Mouse (Mus musculus) kidney, postnatal 14 days (tissue): ENCODE measurements around the gene Uckl1.

Source experiments
- DNase-seq: peaks from one replicate; pipeline ENCODE4 v3.0.0; 2022; ENCODE audit warnings: mixed read lengths

The Uckl1 gene

DNA sequence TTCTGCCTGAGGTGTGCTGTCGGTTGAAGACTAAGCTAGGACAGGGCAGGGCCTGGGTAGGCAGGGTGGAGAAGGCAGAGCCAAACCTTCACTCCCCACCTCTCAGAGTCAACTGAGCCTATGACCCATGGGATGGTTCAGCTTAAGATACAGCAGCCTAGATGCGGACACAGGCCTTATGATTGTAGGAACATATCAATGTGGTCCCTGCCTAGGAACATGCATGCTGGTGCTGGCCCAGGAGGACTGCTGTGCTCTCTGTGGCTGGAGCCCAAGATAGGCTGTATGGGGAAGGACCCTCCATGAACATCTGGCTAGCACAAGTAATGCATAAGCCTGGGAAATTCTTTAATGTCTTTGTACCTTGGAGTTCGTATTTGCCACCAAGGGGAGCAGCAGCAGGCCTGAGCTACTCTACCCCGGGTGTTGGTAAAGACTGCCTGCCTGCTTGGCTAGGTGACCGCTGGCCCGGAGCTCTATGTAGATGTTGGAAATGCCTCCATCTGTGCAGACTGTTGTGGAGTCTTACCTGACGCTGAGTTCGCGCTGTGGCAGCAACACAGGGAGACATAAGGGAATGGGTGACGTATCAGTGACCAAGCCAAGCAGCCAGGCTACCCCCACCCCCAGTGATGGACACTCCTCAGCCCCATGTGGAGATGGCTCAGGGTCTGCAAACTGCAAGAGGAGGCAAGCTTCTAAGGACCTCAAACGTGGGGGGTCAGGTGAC is 12.6 kb downstream of the Uckl1 start:
- DNase-seq: no peak

DNA sequence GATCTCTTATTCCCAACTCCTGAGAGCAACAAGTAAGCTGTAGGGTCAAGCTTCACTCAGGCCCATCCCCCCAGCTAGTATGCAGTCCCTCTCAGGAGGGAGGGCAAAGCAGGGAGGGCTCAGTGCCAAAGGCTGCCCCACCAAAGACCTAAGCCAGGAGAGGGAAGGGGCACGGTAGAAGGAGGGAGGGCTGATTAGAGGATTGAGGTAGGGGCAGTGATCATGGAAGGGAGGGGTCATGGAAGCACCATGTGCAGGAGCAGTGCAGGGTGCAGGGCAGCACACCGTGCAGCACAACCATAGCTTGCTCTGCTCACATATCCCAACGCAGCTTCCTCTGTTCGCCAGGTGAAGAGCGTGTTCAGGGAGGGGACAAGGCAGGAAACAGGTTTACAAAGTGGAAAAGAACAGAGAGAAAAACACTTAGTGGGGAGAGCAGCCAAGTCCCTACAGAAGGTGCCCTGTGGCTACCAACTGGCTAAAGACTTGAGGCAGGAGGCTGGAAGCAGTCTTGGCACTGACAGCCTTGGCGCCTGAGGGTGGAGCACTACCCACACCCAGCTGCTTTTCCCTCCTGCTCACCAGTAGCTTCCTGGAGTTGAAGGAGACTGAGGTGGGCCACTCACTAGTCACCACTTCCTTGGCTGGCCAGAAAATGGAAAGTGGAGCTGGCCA is 13.6 kb downstream of the Uckl1 start:
- DNase-seq: no peak

DNA sequence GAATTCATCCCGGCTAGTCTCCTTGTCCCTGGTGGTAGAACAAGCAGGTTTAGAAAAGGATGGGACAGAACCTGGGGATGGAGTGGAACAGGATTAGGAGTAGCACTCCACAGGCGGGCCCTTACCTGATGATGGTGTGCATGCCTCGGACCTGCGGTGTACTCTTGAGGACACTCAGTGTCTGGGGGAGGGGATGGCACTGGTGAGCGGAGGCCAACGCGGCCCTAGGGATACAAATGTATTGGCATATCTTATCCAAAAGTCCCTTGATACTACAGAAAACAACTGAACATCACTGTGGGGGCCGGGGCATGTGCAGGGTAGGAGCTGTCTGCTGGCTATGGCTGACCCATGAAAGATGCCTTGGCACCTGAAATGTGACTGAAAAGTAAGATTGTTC is 14.3 kb downstream of the Uckl1 start:
- DNase-seq: no peak

DNA sequence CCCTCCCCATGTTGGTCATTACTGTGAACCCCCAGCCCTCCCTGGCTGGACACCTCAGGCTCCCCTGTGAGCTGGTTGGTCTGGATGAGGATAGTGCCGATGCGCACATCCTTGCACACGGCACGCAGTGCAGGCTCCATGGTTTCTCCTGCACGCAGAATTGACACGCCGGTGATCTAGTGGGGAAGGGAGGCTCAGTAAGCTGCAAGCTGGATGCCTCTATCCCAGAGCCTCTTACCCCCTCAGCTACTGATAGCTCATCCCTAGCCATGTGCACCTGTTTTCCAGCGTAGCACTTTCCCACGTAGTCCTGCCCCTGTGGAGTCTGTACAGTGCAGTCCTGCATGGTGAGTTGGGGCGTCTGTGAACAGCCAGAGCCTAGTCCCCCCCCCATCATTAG is 14.8 kb downstream of the Uckl1 start:
- no peak for DNase-seq

DNA sequence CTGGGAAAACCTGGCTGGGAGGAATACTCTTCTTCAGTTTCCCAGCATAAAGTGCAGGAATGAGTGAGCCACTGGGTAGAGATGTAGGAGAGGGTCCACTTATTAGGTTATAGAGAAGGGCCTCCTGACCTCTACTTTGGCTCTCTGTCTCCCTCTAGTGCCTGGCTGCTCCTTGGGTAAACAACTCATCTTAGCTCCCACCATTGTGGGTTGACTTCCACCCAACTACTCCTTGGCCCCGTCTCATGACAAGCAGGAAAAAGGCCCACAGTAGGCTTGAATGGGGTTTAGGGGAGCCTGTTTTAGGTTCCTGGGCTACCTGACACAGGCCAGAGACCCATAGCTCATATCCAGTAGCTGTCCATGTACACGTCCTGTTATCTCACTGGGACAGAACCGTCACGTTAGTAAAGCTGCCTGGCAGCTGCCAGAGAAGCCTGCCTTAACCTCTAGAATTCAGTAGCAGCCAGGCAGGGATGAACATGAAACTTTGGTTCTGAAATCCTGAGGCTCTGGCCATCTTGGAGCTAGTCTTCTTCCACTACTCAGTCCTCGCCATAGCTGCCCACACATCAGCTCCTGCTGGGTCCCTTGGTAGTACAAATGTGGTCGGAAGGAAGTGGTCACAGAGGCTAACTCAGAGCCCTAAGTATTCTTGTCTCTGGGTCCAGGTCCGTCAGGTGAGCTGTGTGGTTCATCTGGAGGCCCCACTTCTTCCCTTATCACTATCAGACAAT is 16.3 kb downstream of the Uckl1 start:
- peak; percentile 61 for DNase-seq

DNA sequence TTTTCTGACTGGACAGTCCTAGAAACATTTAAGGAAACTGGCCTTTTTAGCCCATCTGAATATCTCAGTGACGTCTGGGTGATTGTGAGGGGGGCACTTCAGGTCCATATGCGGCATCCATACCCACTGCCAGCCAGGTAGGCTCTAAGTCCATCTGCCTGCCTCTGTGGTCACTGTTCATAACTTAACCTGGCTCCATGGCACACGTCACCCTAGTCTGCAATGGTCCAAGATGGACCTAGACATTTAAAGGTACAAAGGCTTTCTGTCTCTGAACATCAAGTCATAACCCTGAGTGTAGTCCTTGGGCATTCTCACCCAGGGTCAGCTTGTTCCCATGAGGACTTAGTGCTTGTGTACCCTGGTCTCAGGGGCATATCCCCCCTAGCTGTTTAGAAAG is 17.4 kb downstream of the Uckl1 start:
- DNase-seq: no peak

DNA sequence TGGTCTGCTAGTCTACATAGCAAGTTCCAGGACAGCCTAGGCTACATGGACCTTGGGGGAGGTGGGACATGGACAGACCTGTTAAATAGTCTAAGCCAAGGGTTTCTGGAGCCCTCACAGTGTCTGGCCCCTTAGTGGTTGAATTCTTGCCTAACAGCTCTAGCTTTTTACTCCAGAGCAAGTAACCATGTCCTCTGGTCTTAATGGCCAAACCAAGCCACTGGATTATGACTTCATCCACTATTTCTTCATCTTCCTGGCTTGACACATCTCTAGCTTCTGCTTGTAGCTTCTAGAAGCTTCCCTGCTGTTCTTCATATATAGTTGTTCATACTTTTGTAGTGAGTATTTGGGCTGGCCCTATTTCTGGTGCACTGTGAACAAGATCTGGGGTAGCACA is 30.9 kb downstream of the Uckl1 start:
- DNase-seq: no peak

DNA sequence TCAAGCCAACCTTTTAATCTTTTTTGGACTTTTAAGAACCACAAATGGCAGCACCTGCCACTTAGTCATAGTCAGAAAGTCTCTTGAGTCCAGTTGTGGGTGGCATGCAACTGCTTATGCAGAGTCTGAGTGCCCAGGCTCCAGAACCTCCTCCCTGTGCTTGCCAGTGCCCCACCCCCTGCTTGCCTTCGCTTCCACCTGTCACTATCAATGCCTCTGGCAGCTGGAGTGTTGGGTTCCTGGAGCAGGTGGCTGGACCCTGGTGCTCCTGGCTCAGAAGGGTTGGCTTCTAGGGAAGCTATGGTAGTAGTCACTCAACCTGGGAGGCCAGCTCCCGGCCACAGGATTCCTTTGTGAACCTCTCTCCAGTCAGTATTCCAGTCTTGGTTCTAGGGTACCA is 34.5 kb downstream of the Uckl1 start:
- no peak for DNase-seq

DNA sequence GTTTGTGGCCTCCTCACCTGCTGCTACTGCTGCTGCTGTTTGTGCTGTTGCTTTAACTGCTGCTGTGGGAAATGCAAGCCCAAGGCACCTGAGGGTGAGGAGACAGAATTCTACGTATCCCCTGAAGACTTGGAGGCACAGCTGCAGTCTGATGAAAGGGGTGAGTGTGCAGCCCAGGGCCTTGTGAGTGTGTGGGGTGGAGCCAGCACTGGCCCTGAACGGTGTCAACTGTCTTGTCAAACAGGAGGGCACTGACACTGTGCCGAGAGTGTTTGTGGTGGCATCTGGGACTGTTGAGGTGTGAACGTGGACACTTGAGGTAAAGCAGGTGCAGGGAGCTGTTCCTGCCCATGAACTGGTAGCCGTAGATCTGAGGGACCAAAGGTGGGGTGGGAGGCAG is 36.0 kb downstream of the Uckl1 start:
- DNase-seq: no peak

DNA sequence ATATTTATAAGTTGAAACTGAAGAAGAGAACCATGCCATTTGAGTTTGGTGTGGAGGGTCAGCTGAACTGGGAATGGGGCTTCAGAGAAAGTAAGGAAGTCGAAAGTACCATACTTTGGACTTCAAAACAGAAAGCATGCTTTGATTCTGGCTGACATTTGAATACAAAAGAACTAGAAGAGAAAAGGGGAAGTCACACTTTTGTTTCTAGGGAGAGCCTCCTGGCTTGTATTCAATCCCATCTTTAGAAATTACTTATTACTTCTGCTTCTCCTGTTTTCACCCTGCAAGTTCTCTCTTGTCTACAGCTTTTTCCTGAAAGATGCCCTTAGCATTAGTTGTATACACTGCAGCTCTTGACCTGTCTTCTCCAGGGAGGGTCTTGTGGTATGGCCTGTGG is 36.5 kb downstream of the Uckl1 start:
- no peak for DNase-seq

DNA sequence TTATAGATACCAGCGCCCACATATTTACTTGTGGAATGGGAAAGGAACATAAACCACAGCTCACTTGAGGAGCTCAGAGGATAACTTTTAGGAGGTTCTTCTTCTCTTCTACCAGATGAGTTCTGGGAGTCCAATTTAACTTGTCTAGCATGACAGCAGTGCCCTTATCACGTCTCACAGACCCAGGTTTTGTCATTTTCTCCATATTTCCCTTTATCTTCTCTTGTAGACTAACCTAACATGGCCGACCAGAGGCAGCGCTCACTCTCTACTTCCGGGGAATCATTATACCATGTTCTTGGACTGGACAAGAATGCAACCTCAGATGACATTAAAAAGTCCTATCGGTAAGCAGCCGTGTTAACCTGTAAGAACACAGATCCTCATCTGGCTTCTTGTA is 38.5 kb downstream of the Uckl1 start:
- no peak for DNase-seq

DNA sequence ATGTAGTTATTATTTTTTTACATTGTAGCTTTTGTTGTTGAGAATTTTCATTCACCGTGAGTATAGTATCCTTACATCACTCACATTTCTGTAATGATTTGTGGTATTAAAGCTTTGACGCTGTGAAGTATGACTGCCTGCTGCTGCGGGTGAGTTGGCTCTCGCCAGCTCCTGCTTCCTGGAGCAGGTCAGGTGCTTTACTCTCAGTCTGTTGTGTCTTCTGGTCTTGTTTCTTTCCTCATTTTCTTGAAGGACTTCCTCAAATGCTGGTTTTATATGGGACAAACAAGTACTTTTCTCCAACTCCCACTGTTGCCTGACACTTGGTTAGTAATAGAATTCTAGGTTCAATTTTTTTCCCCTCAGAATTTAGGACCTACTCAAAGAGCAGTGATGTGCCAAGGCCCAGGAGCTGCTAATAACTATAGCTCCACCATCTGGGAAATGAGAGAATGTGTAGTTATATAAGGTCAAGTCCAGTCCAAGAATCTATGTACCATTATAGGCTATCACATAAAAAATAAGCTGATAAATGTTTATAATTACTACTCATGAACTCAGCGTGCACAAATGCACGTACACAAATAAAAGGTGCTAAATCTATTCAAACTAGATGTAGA is 42.8 kb downstream of the Uckl1 start:
- DNase-seq: no peak

DNA sequence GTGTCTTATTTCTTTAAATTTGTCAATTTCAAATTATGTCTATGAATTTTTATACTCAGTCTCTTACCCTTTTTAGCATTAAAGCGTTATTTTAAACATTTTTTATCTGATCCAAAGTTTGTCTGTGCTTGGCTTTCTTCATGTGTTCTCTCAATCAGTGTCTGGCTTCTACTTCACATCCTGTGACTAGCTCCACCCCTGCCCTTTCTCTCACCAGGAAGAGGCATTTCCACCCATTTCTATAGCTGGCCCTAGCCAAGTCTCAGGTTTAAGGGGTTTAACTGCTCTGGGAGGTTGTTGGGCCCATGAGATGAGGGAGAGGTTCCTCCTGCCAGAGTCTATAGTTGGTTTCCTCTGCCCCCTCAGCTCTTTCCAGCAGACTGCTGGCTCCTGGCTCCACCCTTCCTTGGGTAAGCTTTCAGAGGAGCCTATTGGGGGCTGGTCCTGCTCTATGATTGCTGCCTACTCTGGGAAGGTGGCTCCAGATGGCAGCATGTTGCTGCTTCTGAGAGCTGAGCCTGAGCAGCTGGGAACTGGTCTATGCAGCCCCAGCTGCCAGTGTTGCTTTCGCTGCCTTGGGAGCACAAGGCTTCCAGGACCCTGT is 47.1 kb downstream of the Uckl1 start:
- no peak for DNase-seq

DNA sequence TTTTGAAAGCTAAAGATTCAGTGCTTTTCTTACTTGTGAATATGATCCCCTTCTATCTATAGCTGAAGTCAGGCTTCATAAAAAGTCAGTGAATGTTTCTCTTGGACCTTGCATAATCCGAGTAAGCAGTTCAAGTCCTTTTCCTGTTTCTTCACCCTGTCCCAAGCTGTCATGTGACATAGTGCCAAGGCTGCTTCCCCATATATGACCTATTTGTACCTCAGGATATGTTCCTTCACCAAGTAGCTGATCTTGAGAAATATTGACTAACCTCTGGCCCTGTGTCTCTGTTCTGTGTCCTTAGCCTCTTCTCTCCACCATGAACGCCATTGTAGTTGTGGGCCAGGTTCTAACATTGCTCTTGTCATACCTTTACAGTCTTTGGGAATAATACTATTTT is 48.3 kb downstream of the Uckl1 start:
- no peak for DNase-seq

DNA sequence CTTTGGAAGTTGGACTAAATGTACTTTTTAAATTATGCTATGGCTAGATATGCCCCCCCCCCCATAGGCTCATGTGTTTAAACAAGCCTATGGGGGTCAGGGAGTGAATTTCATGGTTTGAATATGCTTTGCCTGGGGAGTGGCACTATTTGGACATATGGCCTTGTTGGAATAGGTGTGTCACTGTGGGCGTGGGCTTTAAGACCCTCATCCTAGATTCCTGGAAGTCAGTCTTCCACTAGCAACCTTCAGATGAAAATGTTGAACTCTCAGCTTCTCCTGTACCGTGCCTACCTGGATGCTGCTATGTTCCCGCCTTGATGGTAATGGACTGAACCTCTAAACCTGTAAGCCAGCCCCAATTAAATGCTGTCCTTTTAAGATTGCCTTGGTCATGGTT is 52.1 kb downstream of the Uckl1 start:
- DNase-seq: no peak

DNA sequence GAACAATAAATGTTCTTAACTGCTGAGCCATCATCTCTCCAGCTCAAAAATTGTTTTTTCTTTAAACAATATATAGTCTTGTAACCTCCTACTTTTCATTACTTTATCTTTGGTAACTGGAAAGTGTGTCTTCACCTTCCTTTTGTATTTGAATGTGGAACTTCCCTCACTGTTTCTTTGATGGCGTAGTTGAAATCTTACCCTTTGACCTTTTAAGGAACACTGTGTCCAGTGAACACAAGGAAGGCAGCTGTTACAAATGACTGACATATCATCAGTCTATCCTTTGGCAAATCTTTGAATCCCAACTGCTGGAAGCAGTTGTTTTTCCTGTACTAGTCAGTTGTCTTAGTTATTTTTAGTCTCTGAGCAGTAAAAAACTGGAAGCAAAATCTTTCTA is 55.6 kb downstream of the Uckl1 start:
- DNase-seq: no peak

DNA sequence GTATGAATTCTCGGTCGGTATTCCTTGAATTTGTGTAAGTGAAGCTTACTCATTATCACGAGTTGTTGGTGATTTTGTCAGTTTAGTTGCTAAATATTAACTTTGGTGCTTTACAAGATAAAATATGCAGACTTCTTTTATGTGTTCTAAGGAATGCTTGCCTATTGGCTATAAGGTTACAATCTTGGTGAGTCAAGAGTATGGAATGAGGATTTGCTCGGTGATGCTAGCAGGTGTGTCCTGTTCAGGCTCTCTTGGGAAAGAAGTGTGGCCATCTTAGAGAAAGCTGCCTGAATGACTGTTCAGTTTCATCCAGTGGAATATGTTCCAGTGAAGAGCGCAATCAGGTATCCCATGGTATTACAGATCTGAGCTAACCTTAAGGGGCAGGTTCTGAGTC is 59.2 kb downstream of the Uckl1 start:
- DNase-seq: peak; percentile 16

DNA sequence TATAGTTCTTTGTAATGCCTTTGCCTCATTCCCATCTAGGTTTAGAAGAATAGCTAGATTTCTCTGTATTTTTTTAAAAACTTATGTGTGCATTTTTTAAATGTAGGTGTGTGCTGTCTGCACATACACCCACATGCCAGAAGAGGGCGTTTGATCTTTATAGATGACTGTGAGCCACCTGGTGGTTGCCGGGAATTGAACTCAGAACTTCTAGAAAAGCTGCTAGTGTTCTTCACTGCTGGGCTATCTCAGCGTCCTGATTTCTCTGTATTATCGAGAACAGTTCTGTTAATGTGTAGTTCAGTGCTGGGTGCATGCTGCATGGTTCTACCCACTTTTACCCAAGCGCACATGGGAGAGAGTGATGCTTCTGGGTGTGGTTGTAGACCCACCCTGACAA is 61.9 kb downstream of the Uckl1 start:
- peak; percentile 17 for DNase-seq

DNA sequence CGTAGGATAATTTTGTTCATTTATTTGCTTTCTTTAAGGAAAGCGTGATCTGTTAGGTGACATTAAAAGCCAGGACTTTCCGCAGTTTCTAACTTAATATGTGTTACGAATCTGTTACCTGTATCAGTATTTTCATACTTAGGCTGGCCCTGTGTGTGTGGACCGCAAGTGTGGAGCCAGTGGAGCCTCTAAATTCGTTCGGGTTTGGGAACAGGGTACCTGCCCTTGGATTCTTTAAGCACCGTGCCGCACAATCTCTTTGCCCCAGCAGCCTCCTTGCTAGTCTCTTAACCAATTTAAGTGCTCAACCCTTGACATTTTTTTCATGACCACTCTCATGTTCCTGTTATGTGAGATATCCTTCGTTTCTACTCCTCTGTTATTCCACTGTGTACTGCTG is 63.2 kb downstream of the Uckl1 start:
- DNase-seq: no peak

DNA sequence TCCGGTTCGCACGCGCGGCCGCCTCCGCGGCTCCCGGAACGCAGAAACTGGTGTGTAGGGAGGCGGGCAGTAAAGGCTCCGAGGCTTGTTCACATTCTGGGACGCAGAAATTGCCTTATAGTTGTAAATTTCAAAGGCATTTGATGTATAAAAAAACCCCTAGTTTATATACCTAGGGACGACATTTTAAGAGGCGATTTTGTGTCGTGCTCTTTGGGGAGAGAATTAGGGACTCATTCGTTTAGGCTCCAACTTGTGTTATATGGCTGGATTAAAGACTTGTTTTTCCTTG is 63.8 kb downstream of the Uckl1 start:
- no peak for DNase-seq

DNA sequence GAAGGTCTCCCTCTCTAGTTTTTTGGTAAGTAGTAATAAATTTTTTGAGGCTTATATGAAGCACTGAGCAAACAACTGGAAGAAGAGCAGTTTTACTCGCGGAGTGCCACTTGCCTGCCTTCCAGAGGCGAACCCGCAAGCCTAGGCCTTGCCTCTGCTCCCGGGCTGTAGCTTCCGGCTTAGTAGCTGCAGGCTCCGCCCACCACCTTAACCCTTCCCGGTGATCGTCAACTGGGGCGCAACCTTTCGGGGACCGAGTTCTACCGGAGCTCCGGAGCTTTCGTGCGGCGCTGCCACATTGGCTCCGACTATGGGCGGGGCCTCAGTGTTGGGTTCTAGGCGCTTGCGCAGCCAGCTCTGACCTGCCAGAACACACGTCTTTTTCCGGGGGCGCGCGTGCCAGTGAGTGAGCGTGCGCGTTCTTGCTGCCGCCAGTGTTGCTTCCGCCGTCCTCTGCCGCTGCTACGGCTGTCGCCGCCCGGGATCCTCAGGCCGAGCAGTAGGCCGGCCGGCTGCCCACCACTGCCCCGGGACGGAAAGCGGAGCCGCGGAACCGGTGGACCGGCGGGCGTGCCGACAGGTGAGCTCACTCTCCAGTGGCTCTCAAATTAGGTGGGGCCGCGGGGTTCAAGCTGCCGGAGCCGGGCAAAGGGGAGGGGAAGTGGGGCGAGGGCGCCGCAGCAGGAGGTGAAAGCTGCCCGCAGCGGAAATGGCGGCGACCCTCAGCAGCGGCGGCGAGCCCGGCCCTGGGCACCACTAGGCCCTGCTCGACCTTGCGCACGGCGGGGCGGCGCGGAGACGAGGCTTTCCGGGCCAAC is 64.4 kb downstream of the Uckl1 start, which contains the start of gene Dnajc5:
Gene Dnajc5 (plus strand): TSS at position 368 of the 818 bp plus-strand sequence.
- DNase-seq: peak; percentile 99

DNA sequence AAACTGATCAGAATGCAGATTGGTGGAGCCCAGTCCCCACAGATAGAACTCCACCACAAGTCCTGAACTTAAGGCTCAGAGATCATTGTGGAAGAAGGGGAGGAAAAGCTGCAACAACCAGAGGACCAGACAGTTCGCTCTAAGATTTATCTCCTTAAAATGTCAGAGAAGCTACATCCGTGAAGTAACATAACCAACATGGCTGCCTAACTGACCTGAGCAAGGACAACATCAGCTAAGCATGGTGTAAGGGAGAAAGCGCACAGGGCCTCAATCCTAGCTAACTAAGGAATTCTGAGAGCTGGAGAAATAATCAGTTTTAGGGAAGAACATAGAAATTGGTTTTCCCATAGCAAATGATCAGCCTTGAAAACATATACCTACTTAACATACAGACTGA is 65.5 kb downstream of the Uckl1 start:
- no peak for DNase-seq
